Mouse (Mus musculus) olfactory bulb, adult 2 months (tissue): Measurements from ENCODE around the gene Crb2.

Source experiments
- CTCF ChIP-seq: fragments of 200-500 bp; IDR thresholded peaks from 2 replicates; pipeline ENCODE4 v1.5.1; 2012; ENCODE audit warnings: low read depth, mild to moderate bottlenecking, low read length, moderate library complexity; ENCODE audit not compliant: insufficient read depth
- POLR2A ChIP-seq: fragments of 200-500 bp; IDR thresholded peaks from 2 replicates; pipeline ENCODE4 v1.6.1; 2012; ENCODE audit warnings: mild to moderate bottlenecking, low read depth, low read length, moderate library complexity; ENCODE audit not compliant: insufficient read depth

GRCm38 (mm10) chr2:37774571-37774970 is 1.5 kb upstream of the Crb2 start:
- TF ChIP-seq POLR2A (no peak), CTCF (peak; percentile 51; the same call in 1 of the 2 replicates)
